Comparison of ENCODE assay signal across 20 mouse cellular contexts in the genomic region with DNA sequence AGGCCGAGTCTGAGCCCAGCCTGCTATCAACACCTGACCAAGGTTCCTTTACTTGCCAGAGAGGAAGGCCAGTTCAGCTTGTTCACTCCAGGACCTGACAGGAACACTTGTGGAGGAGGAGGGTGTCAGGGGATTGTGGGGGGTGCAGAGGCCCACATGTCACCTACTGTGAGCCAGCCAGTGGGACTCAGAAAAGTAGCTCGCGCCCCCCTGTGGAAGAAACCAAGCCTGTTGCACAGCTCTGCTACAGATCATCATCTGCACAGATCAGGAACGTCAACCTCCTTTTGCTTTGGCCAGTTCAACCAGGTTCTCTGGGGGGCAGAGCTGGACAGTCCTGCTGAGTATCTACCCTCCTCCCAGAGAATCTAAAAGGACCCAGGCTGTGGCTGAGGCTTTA. TPM values are rescaled to one million over a fixed set of nuclear protein-coding genes. Genes with fewer than 3 reads are reported as not detected.
DNase-seq lines count a peak whose midpoint lies in the region; ATAC-seq and TF ChIP-seq lines count a peak whose summit lies in the region.
"Had no signal": no experiment of that assay in that cellular context is flagged by ENCODE, and none has a peak within 500 bp of the region (broad histone marks: within the 10 kb centered on the region; RNA-seq: fewer than 3 reads in every experiment).

No protein-coding gene starts in this region.

- no peak for TF ChIP-seq POLR2A in thymus, adult 2 months (IDR thresholded peaks at IDR 0.05; ENCODE audit: control insufficient read depth, extremely low read depth, insufficient read depth, low read length, poor library complexity)

- no peak for ATAC-seq in forebrain, embryonic 16.5 days
- ATAC-seq in kidney, postnatal 0 days (replicated peaks; ENCODE audit: low FRiP score, low read depth), result no peak
- ATAC-seq: activated CD4-positive, CD25-positive, alpha-beta regulatory T cell, adult 4 months had no signal

- no peak overlapping the region for H3K4me3 ChIP-seq in forebrain, embryonic 10.5 days
- no peak overlapping the region for H3K4me3 ChIP-seq in forebrain, embryonic 16.5 days (replicated peaks; ENCODE audit: low read length)
- no peak overlapping the region for H3K4me3 ChIP-seq in kidney, postnatal 0 days (replicated peaks; ENCODE audit: low read depth, low read length)
- H3K4me3 ChIP-seq in thymus, adult 2 months (ENCODE audit: control insufficient read depth, insufficient read depth, low read length), result no peak overlapping the region
- H3K4me3 ChIP-seq: embryonic facial prominence, embryonic 13.5 days; hindbrain, embryonic 12.5 days; kidney, embryonic 15.5 days; limb, embryonic 13.5 days; megakaryocyte, embryonic 14.5 days; stomach, embryonic 15.5 days had no signal

- H3K27me3 ChIP-seq in forebrain, embryonic 10.5 days (ENCODE audit: poor library complexity, severe bottlenecking), result no peaks in the 10 kb centered on the region; the same call in 1 of the 2 replicates
- H3K27me3 ChIP-seq in forebrain, embryonic 16.5 days (replicated peaks; ENCODE audit: control insufficient read depth, insufficient read depth, low read length), result no peaks in the 10 kb centered on the region
- H3K27me3 ChIP-seq in kidney, postnatal 0 days (ENCODE audit: insufficient read depth, low read length), result no peaks in the 10 kb centered on the region
- H3K27me3 ChIP-seq in thymus, adult 2 months (ENCODE audit: control insufficient read depth, insufficient read depth, low read length), result no peaks in the 10 kb centered on the region; the same call in 1 of the 2 replicates
- H3K27me3 ChIP-seq: embryonic facial prominence, embryonic 13.5 days; limb, embryonic 13.5 days; stomach, embryonic 15.5 days had no signal

- DNase-seq in forebrain, embryonic 10.5 days (ENCODE audit: extremely low spot score, low spot score), result no peak
- DNase-seq in kidney, postnatal 0 days (ENCODE audit: low spot score), result no peak
- no peak for DNase-seq in kidney, adult 8-10 months
- peak; percentile 52 for DNase-seq in thymus, postnatal 4 days
- no peak for DNase-seq in thymus, adult 2 months
- DNase-seq in ovary, adult 18-20 months (ENCODE audit: low spot score), result no peak
- no peak for DNase-seq in cerebellum, adult 11 months
- DNase-seq: B cell, adult 2 months; cerebellum, adult 18-20 months; heart, adult 11 months; lung, postnatal 14 days; retina, postnatal 1 day had no signal

- H3K36me3 ChIP-seq in forebrain, embryonic 10.5 days (replicated peaks), result no peaks in the 10 kb centered on the region
- H3K36me3 ChIP-seq in forebrain, embryonic 16.5 days (ENCODE audit: control insufficient read depth, insufficient read depth), result no peaks in the 10 kb centered on the region
- H3K36me3 ChIP-seq in kidney, postnatal 0 days (ENCODE audit: insufficient read depth, low read length), result no peaks in the 10 kb centered on the region
- H3K36me3 ChIP-seq in thymus, adult 2 months (ENCODE audit: control insufficient read depth, insufficient read depth, low read length), result no peaks in the 10 kb centered on the region
- H3K36me3 ChIP-seq: embryonic facial prominence, embryonic 13.5 days; hindbrain, embryonic 12.5 days; kidney, embryonic 15.5 days; limb, embryonic 13.5 days; stomach, embryonic 15.5 days had no signal

- TF ChIP-seq CTCF in kidney, postnatal 0 days (IDR thresholded peaks at IDR 0.05; ENCODE audit: low read depth), result peak; percentile 22; the same call in 1 of the 2 replicates
- no peak for TF ChIP-seq CTCF in thymus, adult 2 months (IDR thresholded peaks at IDR 0.05; ENCODE audit: borderline replicate concordance, control insufficient read depth, extremely low read depth, insufficient read depth, low read length, poor library complexity)

- no peak overlapping the region for H3K4me2 ChIP-seq in forebrain, embryonic 16.5 days (ENCODE audit: low read length)
- no peak overlapping the region for H3K4me2 ChIP-seq in kidney, postnatal 0 days (ENCODE audit: low read length)
- H3K4me2 ChIP-seq: embryonic facial prominence, embryonic 13.5 days; hindbrain, embryonic 12.5 days; kidney, embryonic 15.5 days; limb, embryonic 13.5 days; stomach, embryonic 15.5 days had no signal

- H3K9ac ChIP-seq in forebrain, embryonic 16.5 days (replicated peaks; ENCODE audit: low read depth, low read length), result no peak overlapping the region
- no peak overlapping the region for H3K9ac ChIP-seq in kidney, postnatal 0 days (ENCODE audit: low read depth, low read length)
- H3K9ac ChIP-seq: embryonic facial prominence, embryonic 13.5 days; hindbrain, embryonic 12.5 days; kidney, embryonic 15.5 days; limb, embryonic 13.5 days; stomach, embryonic 15.5 days had no signal

- peak overlapping the region; percentile 22; the same call in 1 of the 2 replicates for H3K27ac ChIP-seq in forebrain, embryonic 10.5 days
- H3K27ac ChIP-seq in forebrain, embryonic 16.5 days (ENCODE audit: low read length), result no peak overlapping the region
- H3K27ac ChIP-seq in kidney, postnatal 0 days, result no peak overlapping the region
- H3K27ac ChIP-seq in thymus, adult 2 months (ENCODE audit: control insufficient read depth, insufficient read depth, low read length), result no peak overlapping the region
- H3K27ac ChIP-seq: embryonic facial prominence, embryonic 13.5 days; hindbrain, embryonic 12.5 days; kidney, embryonic 15.5 days; limb, embryonic 13.5 days; stomach, embryonic 15.5 days had no signal

- no peaks in the 10 kb centered on the region for H3K9me3 ChIP-seq in forebrain, embryonic 10.5 days
- no peaks in the 10 kb centered on the region for H3K9me3 ChIP-seq in forebrain, embryonic 16.5 days (ENCODE audit: control insufficient read depth, low read length)
- H3K9me3 ChIP-seq in kidney, postnatal 0 days (replicated peaks; ENCODE audit: low read length), result no peaks in the 10 kb centered on the region
- H3K9me3 ChIP-seq: embryonic facial prominence, embryonic 13.5 days; hindbrain, embryonic 12.5 days; kidney, embryonic 15.5 days; limb, embryonic 13.5 days; megakaryocyte, embryonic 14.5 days; stomach, embryonic 15.5 days had no signal

- 51% methylated on average over 4 of the region's 4 CpGs for WGBS in forebrain, embryonic 10.5 days
- WGBS in forebrain, embryonic 16.5 days, result 51% methylated on average over 4 of the region's 4 CpGs
- WGBS in kidney, postnatal 0 days, result 61% methylated on average over 4 of the region's 4 CpGs
- WGBS in thymus, adult 2 months, result 87% methylated on average over 4 of the region's 4 CpGs

- H3K4me1 ChIP-seq in forebrain, embryonic 10.5 days, result peaks cover 32% of the 10 kb centered on the region
- peaks cover 6% of the 10 kb centered on the region; the same call in 1 of the 2 replicates for H3K4me1 ChIP-seq in forebrain, embryonic 16.5 days (replicated peaks; ENCODE audit: control insufficient read depth, insufficient read depth, low read length)
- H3K4me1 ChIP-seq in kidney, postnatal 0 days (replicated peaks; ENCODE audit: insufficient read depth, low read length), result peaks cover 5% of the 10 kb centered on the region; the same call in 1 of the 2 replicates
- no peaks in the 10 kb centered on the region for H3K4me1 ChIP-seq in thymus, adult 2 months (replicated peaks; ENCODE audit: control insufficient read depth, insufficient read depth, low read length)

RNA-seq across cellular contexts. Expression of a gene that starts 37.7 kb away (rescaled TPM):
- 16.0 and 17.9 TPM in 2 replicates for polyA plus RNA-seq in forebrain, embryonic 10.5 days (2016; fragmentation: Nextera tagmentation; extraction: Ambion mirVana)
- polyA plus RNA-seq in forebrain, embryonic 16.5 days (2015; fragmentation: Nextera tagmentation; extraction: Ambion mirVana), result 9.3 and 11.6 TPM in 2 replicates
- 8.2 and 9.2 TPM in 2 replicates for polyA plus RNA-seq in kidney, postnatal 0 days (2015; fragmentation: Nextera tagmentation; extraction: Ambion mirVana)
- polyA plus RNA-seq in thymus, adult 2 months (2012; rRNA removed), result 15.1 and 17.7 TPM in 2 replicates
